Mouse (Mus musculus) left cerebral cortex, adult 2 months (tissue): ENCODE measurements at regions not wholly inside any gene's neighbourhood (a gene's known extent, or its start where the extent isn't known, plus 50 kb on each side); places are given as distances from the start of the nearest gene placed in this dataset.

Source experiments
- DNase-seq, 2 experiments: peaks; one replicate each; pipeline ENCODE4 v3.0.0; 2021 to 2022; ENCODE audit warnings: low spot score in 2 of 2, mixed read lengths in 1 of 2; ENCODE audit errors: extremely low spot score in 1 of 2
- H3K27ac ChIP-seq: fragments of 200-600 bp; 2 replicates; pipeline ENCODE4 v1.8.1; 2022
- H3K4me3 ChIP-seq: fragments of 200-600 bp; 2 replicates; pipeline ENCODE4 v1.8.1; 2022
- CTCF ChIP-seq: fragments of 200-600 bp; IDR thresholded peaks from 2 replicates; pipeline ENCODE4 v1.8.1; 2022; ENCODE audit warnings: antibody characterized with exemption, mild to moderate bottlenecking, moderate library complexity
- intact Hi-C: fragments of 180-260 bp; cut with DNase I; formaldehyde crosslinking; loops from one replicate; pipeline ENCODE4 v1.15.1; 2025

DNA sequence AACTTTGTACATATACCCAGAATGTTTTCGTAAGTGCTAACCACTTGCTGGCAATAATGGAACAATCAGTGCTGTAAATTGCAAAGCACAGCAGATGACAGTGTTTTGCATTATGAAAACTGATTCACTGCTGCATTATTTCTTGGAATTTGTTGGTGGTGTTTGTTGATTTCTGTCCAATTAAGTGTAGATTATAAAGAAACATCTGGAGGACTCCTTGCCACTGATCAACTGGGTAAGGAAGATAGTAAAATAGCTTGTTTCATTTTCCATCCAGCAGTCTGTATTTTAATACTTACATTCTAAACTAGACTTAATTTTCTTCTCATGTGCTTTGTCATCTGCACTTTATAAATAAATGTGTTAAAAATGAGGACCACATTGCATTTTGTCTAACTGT lies 436.6 kb upstream of the Cntn6 start:
- Histone ChIP-seq H3K4me3 (no peak overlapping the region), H3K27ac (no peak overlapping the region)
- no peak for DNase-seq
- intact Hi-C loops: no loop called here
- TF ChIP-seq CTCF: no peak

DNA sequence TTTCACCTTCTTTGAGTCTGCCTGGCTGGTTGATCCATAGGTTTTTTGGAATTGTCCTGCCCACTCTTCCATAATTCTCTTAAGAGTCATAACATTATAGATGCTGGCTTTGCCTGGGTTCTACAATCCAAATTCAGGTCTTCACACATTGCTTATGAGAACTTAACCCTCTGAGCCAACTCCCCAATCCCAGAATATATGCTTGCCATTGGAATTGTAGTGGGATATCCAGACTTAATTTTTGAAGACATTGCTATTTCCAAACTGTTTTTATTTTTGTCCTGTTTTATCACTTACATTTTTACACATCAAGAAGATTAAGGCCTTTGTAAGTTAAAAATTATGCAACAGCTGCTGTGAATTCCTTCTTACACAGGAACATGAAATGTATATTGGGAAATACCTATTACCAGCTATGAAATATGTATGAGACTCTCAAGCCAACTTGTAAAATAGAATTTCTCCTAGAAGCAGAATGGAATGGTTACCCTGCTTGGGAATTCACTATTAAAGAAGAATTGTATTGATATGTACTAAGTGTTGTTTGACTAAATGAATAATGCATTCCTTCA lies 430.8 kb upstream of the Cntn6 start:
- Histone ChIP-seq H3K27ac (no peak overlapping the region), H3K4me3 (no peak overlapping the region)
- intact Hi-C loops: no loop called here
- TF ChIP-seq CTCF: no peak
- no peak for DNase-seq

DNA sequence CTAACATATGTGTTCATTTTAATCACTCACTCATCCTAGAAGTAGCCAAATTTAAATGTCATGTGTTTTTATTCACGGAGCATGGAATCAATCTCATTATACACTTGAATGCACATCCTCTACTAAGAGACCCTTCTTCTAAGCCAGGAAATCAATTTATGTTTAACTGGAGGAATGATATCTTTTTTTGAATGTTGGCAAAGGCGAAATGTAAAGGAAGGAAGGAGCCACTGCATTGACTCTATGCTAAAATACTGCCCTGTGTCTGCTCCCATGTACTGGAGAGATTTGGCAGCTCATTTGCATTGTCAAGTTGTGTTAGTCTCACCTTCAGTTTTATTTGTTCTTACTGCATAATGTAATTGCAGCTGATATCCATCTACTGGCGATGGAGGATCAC lies 412.0 kb upstream of the Cntn6 start:
- no peak for TF ChIP-seq CTCF
- intact Hi-C loops: no loop called here
- Histone ChIP-seq H3K4me3 (no peak overlapping the region), H3K27ac (no peak overlapping the region)
- DNase-seq: no peak

GRCm38 (mm10) chr6:104082242-104082641 lies 410.3 kb upstream of the Cntn6 start:
- DNase-seq: no peak
- intact Hi-C loops: no loop called here
- Histone ChIP-seq H3K4me3 (no peak overlapping the region), H3K27ac (no peak overlapping the region)
- TF ChIP-seq CTCF: no peak

- intact Hi-C loops: no loop called here
- no peak overlapping the region for H3K27ac ChIP-seq
- no peak for DNase-seq
- H3K4me3 ChIP-seq: no peak overlapping the region
- TF ChIP-seq CTCF: no peak
Measured at GRCm38 (mm10) chr6:104108386-104108785, 384.2 kb upstream of the Cntn6 start.
